Mouse (Mus musculus): ENCODE data around the gene Mslnl. TPM values are rescaled to one million over a fixed set of nuclear protein-coding genes. Genes with fewer than 3 reads are reported as not detected.
A peak's percentile ranks its signal among the peaks of the same experiment; 100 is the strongest.

The Mslnl gene
- polyA plus RNA-seq, 1 experiment from 2014 or later: not detected

- ATAC-seq (ENCODE audit: insufficient number of reproducible peaks, low FRiP score, low TSS enrichment, low read depth): no peak
- WGBS: 86% methylated on average over 13 of the region's 13 CpGs
- no peaks in the 10 kb centered on the region for H3K9me3 ChIP-seq (ENCODE audit: control insufficient read depth, low read length)
- H3K36me3 ChIP-seq (ENCODE audit: control insufficient read depth, insufficient read depth, low read length): 0 out of 2 replicates have a peak, but pooled peaks cover 3% of the 10 kb centered on the region
- H3K4me2 ChIP-seq (ENCODE audit: low read depth, severe bottlenecking): no peak overlapping the region
- H3K4me1 ChIP-seq (ENCODE audit: control insufficient read depth, insufficient read depth, low read length): peaks cover 35% of the 10 kb centered on the region
- no peaks in the 10 kb centered on the region for H3K27me3 ChIP-seq (ENCODE audit: control insufficient read depth, insufficient read depth, low read length)
- no peak overlapping the region for H3K27ac ChIP-seq (replicated peaks; ENCODE audit: low read depth, low read length)
- no peak overlapping the region for H3K9ac ChIP-seq (ENCODE audit: low read length)
- no peak overlapping the region for H3K4me3 ChIP-seq (ENCODE audit: low read depth, low read length)
- no peak for DNase-seq (ENCODE audit: low spot score)
These were observed 58.4 kb downstream of the Mslnl start for GRCm38 (mm10) chr17:25794197-25794596.

- no peak for DNase-seq (ENCODE audit: low spot score)
- H3K27ac ChIP-seq (replicated peaks; ENCODE audit: low read depth, low read length): no peak overlapping the region
- H3K36me3 ChIP-seq (ENCODE audit: control insufficient read depth, insufficient read depth, low read length): no peaks in the 10 kb centered on the region
- H3K9me3 ChIP-seq (ENCODE audit: control insufficient read depth, low read length): no peaks in the 10 kb centered on the region
- peaks cover 35% of the 10 kb centered on the region for H3K4me1 ChIP-seq (ENCODE audit: control insufficient read depth, insufficient read depth, low read length)
- H3K27me3 ChIP-seq (ENCODE audit: control insufficient read depth, insufficient read depth, low read length): no peaks in the 10 kb centered on the region
- no peak overlapping the region for H3K4me3 ChIP-seq (ENCODE audit: low read depth, low read length)
- H3K4me2 ChIP-seq (ENCODE audit: low read depth, severe bottlenecking): peak overlapping the region; percentile 99; the same call in 1 of the 2 replicates
- ATAC-seq (ENCODE audit: insufficient number of reproducible peaks, low FRiP score, low TSS enrichment, low read depth): no peak
- 87% methylated on average over 17 of the region's 17 CpGs for WGBS
- no peak overlapping the region for H3K9ac ChIP-seq (ENCODE audit: low read length)
These were observed 59.2 kb downstream of the Mslnl start for GRCm38 (mm10) chr17:25794998-25795397.

- Histone ChIP-seq H3K27me3 (ENCODE audit: control insufficient read depth, insufficient read depth, low read length) (no peaks in the 10 kb centered on the region), H3K27ac (replicated peaks; ENCODE audit: low read depth, low read length) (peak within 1 kb of the TSS; percentile 57), H3K4me1 (ENCODE audit: control insufficient read depth, insufficient read depth, low read length) (peaks cover 35% of the 10 kb centered on the region), H3K4me2 (ENCODE audit: low read depth, severe bottlenecking) (peak within 1 kb of the TSS; percentile 99), H3K36me3 (ENCODE audit: control insufficient read depth, insufficient read depth, low read length) (no peaks in the 10 kb centered on the region), H3K9ac (ENCODE audit: low read length) (peak within 1 kb of the TSS; percentile 79), H3K4me3 (ENCODE audit: low read depth, low read length) (peak within 1 kb of the TSS; percentile 76), H3K9me3 (ENCODE audit: control insufficient read depth, low read length) (no peaks in the 10 kb centered on the region)
- ATAC-seq (ENCODE audit: insufficient number of reproducible peaks, low FRiP score, low TSS enrichment, low read depth) (peak; percentile 3; the same call in 1 of the 2 replicates), DNase-seq (ENCODE audit: low spot score) (peak; percentile 69)
- WGBS: 6% methylated on average over 6 of the region's 6 CpGs
These were observed 59.8 kb downstream of the Mslnl start, which contains the start of gene AC134908.4 for GRCm38 (mm10) chr17:25795609-25796092. TSS of gene AC134908.4 (minus strand) at chr17:25795659.

- peak; percentile 26; the same call in 1 of the 2 replicates for ATAC-seq (ENCODE audit: insufficient number of reproducible peaks, low FRiP score, low TSS enrichment, low read depth)
- H3K27ac ChIP-seq (replicated peaks; ENCODE audit: low read depth, low read length): peak overlapping the region; percentile 57
These were observed 60.4 kb downstream of the Mslnl start for GRCm38 (mm10) chr17:25796211-25796771.

DNA sequence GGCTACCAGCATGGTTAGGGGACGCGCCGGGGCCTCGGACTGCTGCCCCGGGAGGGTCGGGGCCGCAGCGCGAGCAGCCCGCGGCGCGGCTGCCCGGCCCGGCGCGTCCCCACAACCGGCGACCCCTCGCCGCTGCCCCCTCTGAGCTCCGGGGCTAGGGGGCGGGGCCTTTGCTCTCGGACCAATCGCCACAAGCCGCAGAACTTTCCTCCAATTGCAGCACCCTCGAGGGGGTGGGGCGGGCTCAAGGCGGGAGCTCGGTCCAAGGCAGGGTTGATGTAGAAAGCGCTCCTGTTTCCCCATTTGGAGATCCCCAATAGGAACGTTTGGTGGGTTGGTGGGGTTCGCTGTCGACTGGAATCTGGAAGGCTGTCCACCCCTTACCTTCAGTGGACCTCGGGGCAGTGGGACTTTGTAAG lies 61.1 kb downstream of the Mslnl start, which contains the start of gene Metrn:
TSS of gene Metrn (minus strand) at position 186 of the 419 bp plus-strand sequence.
- Histone ChIP-seq H3K36me3 (ENCODE audit: control insufficient read depth, insufficient read depth, low read length) (no peaks in the 10 kb centered on the region), H3K4me1 (ENCODE audit: control insufficient read depth, insufficient read depth, low read length) (peaks cover 30% of the 10 kb centered on the region), H3K4me3 (ENCODE audit: low read depth, low read length) (peak within 1 kb of the TSS; percentile 76), H3K4me2 (ENCODE audit: low read depth, severe bottlenecking) (peak within 1 kb of the TSS; percentile 99), H3K9me3 (ENCODE audit: control insufficient read depth, low read length) (no peaks in the 10 kb centered on the region), H3K27ac (replicated peaks; ENCODE audit: low read depth, low read length) (peak within 1 kb of the TSS; percentile 57), H3K9ac (ENCODE audit: low read length) (peak within 1 kb of the TSS; percentile 79), H3K27me3 (ENCODE audit: control insufficient read depth, insufficient read depth, low read length) (no peaks in the 10 kb centered on the region)
- ATAC-seq (ENCODE audit: insufficient number of reproducible peaks, low FRiP score, low TSS enrichment, low read depth) (peak; percentile 82; the same call in 1 of the 2 replicates), DNase-seq (ENCODE audit: low spot score) (peak; percentile 95)
- WGBS: under 1% methylated on average over 34 of the region's 35 CpGs

More at GRCm38 (mm10) chr17:25796211-25796771, 60.4 kb downstream of the Mslnl start:
- Histone ChIP-seq H3K9me3 (ENCODE audit: control insufficient read depth, low read length) (no peaks in the 10 kb centered on the region), H3K9ac (ENCODE audit: low read length) (peak overlapping the region; percentile 79), H3K36me3 (ENCODE audit: control insufficient read depth, insufficient read depth, low read length) (no peaks in the 10 kb centered on the region), H3K4me3 (ENCODE audit: low read depth, low read length) (peak overlapping the region; percentile 76), H3K27me3 (ENCODE audit: control insufficient read depth, insufficient read depth, low read length) (no peaks in the 10 kb centered on the region), H3K4me2 (ENCODE audit: low read depth, severe bottlenecking) (peak overlapping the region; percentile 99), H3K4me1 (ENCODE audit: control insufficient read depth, insufficient read depth, low read length) (peaks cover 33% of the 10 kb centered on the region)
- DNase-seq (ENCODE audit: low spot score): peak; percentile 52
- under 1% methylated on average over 37 of the region's 37 CpGs for WGBS

Small RNA genes within 50 kb of the gene (microRNA-seq; reads per million reads assigned to microRNA genes)
- gene Gm25083 (not detected), gene Mir6966 (not detected)

Other genes with a start within 250 kb of the Mslnl start
- 0.17 TPM in 1 of 2 replicates, not detected in the other for gene Sstr5, start 238.8 kb upstream of the Mslnl start, polyA plus RNA-seq (2014; fragmentation: Nextera tagmentation; extraction: Ambion mirVana)
- 7.1 and 8.8 TPM in 2 replicates for gene Sox8, start 165.4 kb upstream of the Mslnl start, polyA plus RNA-seq (2014; fragmentation: Nextera tagmentation; extraction: Ambion mirVana)
- 22.5 and 23.8 TPM in 2 replicates for gene Lmf1, start 157.0 kb upstream of the Mslnl start, polyA plus RNA-seq (2014; fragmentation: Nextera tagmentation; extraction: Ambion mirVana)
- 3.2 and 9.7 TPM in 2 replicates for gene Gng13, start 18.9 kb upstream of the Mslnl start, polyA plus RNA-seq (2014; fragmentation: Nextera tagmentation; extraction: Ambion mirVana)
- gene Chtf18, start 8.6 kb upstream of the Mslnl start, polyA plus RNA-seq (2014; fragmentation: Nextera tagmentation; extraction: Ambion mirVana): 29.1 and 31.5 TPM in 2 replicates
- 20.4 and 23.4 TPM in 2 replicates for gene Rpusd1, start 8.4 kb upstream of the Mslnl start, polyA plus RNA-seq (2014; fragmentation: Nextera tagmentation; extraction: Ambion mirVana)
- gene Msln, start 18.3 kb downstream of the Mslnl start, polyA plus RNA-seq (2014; fragmentation: Nextera tagmentation; extraction: Ambion mirVana): 0.14 and 0.24 TPM in 2 replicates
- gene Narfl, start 37.7 kb downstream of the Mslnl start, polyA plus RNA-seq (2014; fragmentation: Nextera tagmentation; extraction: Ambion mirVana): 21.8 and 23.6 TPM in 2 replicates
- 62.7 and 68.0 TPM in 2 replicates for gene Haghl, start 49.6 kb downstream of the Mslnl start, polyA plus RNA-seq (2014; fragmentation: Nextera tagmentation; extraction: Ambion mirVana)
- 0.11 and 0.16 TPM in 2 replicates for gene Ccdc78, start 50.5 kb downstream of the Mslnl start, polyA plus RNA-seq (2014; fragmentation: Nextera tagmentation; extraction: Ambion mirVana)
- gene Fam173a, start 56.9 kb downstream of the Mslnl start, polyA plus RNA-seq (2014; fragmentation: Nextera tagmentation; extraction: Ambion mirVana): 52.3 and 53.4 TPM in 2 replicates
- 0.29 TPM in 1 of 2 replicates, not detected in the other for gene AC134908.4, start 59.6 kb downstream of the Mslnl start, polyA plus RNA-seq (2014; fragmentation: Nextera tagmentation; extraction: Ambion mirVana)
- gene Metrn, start 61.1 kb downstream of the Mslnl start, polyA plus RNA-seq (2014; fragmentation: Nextera tagmentation; extraction: Ambion mirVana): 13.3 and 15.0 TPM in 2 replicates
- 1.4 and 1.5 TPM in 2 replicates for gene Fbxl16, start 73.0 kb downstream of the Mslnl start, polyA plus RNA-seq (2014; fragmentation: Nextera tagmentation; extraction: Ambion mirVana)
- 27.7 and 27.9 TPM in 2 replicates for gene Wdr24, start 87.6 kb downstream of the Mslnl start, polyA plus RNA-seq (2014; fragmentation: Nextera tagmentation; extraction: Ambion mirVana)
- gene Jmjd8, start 92.8 kb downstream of the Mslnl start, polyA plus RNA-seq (2014; fragmentation: Nextera tagmentation; extraction: Ambion mirVana): 45.5 and 55.0 TPM in 2 replicates
- gene Stub1, start 97.4 kb downstream of the Mslnl start, polyA plus RNA-seq (2014; fragmentation: Nextera tagmentation; extraction: Ambion mirVana): 341 and 353 TPM in 2 replicates
- 1.2 TPM in 2 replicates for gene Rhbdl1, start 101.3 kb downstream of the Mslnl start, polyA plus RNA-seq (2014; fragmentation: Nextera tagmentation; extraction: Ambion mirVana)
- gene Gm20683, start 105.7 kb downstream of the Mslnl start, polyA plus RNA-seq (2014; fragmentation: Nextera tagmentation; extraction: Ambion mirVana): 0.77 and 0.95 TPM in 2 replicates
- 9.4 and 10.7 TPM in 2 replicates for gene Rhot2, start 108.8 kb downstream of the Mslnl start, polyA plus RNA-seq (2014; fragmentation: Nextera tagmentation; extraction: Ambion mirVana)
- gene Wdr90, start 125.5 kb downstream of the Mslnl start, polyA plus RNA-seq (2014; fragmentation: Nextera tagmentation; extraction: Ambion mirVana): 19.3 and 22.4 TPM in 2 replicates
- 7.8 and 10.7 TPM in 2 replicates for gene Mcrip2, start 132.7 kb downstream of the Mslnl start, polyA plus RNA-seq (2014; fragmentation: Nextera tagmentation; extraction: Ambion mirVana)
- 55.9 and 60.9 TPM in 2 replicates for gene Mettl26, start 139.0 kb downstream of the Mslnl start, polyA plus RNA-seq (2014; fragmentation: Nextera tagmentation; extraction: Ambion mirVana)
- 0.68 and 0.75 TPM in 2 replicates for gene Wfikkn1, start 144.8 kb downstream of the Mslnl start, polyA plus RNA-seq (2014; fragmentation: Nextera tagmentation; extraction: Ambion mirVana)
- gene Rab40c, start 183.7 kb downstream of the Mslnl start, polyA plus RNA-seq (2014; fragmentation: Nextera tagmentation; extraction: Ambion mirVana): 19.2 and 19.7 TPM in 2 replicates
- gene Pigq, start 208.9 kb downstream of the Mslnl start, polyA plus RNA-seq (2014; fragmentation: Nextera tagmentation; extraction: Ambion mirVana): 50.9 and 52.8 TPM in 2 replicates
- gene Nhlrc4, start 208.9 kb downstream of the Mslnl start, polyA plus RNA-seq (2014; fragmentation: Nextera tagmentation; extraction: Ambion mirVana): 0.27 TPM in 1 of 2 replicates, not detected in the other
- 0.18 and 0.33 TPM in 2 replicates for gene A930017K11Rik, start 216.5 kb downstream of the Mslnl start, polyA plus RNA-seq (2014; fragmentation: Nextera tagmentation; extraction: Ambion mirVana)
- 23.8 and 25.7 TPM in 2 replicates for gene Capn15, start 249.8 kb downstream of the Mslnl start, polyA plus RNA-seq (2014; fragmentation: Nextera tagmentation; extraction: Ambion mirVana)